Mouse (Mus musculus): ENCODE measurements around the gene Tango6. TPM values are rescaled to one million over a fixed set of nuclear protein-coding genes. Genes with fewer than 3 reads are reported as not detected.
A peak's percentile ranks its signal among the peaks of the same experiment; 100 is the strongest.

Tango6 gene
- polyA plus RNA-seq, 1 experiment from 2014 or later = 15.0 TPM

- DNase-seq (ENCODE audit: extremely low spot score, low spot score) = no peak
- WGBS = 94% methylated on average over 8 of the region's 8 CpGs
Measured at GRCm38 (mm10) chr8:106648421-106648820, 34.4 kb upstream of the Tango6 start.

GRCm38 (mm10) chr8:106651994-106652393, 30.9 kb upstream of the Tango6 start:
- H3K9me3 ChIP-seq = no peaks in the 10 kb centered on the region
- no peaks in the 10 kb centered on the region for H3K36me3 ChIP-seq (replicated peaks)
- no peak overlapping the region for H3K27ac ChIP-seq
- H3K4me3 ChIP-seq = no peak overlapping the region
- no peaks in the 10 kb centered on the region for H3K27me3 ChIP-seq (ENCODE audit: poor library complexity, severe bottlenecking)
- H3K4me1 ChIP-seq = no peaks in the 10 kb centered on the region
- no peak for DNase-seq (ENCODE audit: extremely low spot score, low spot score)
- 95% methylated on average over 3 of the region's 3 CpGs for WGBS

More at GRCm38 (mm10) chr8:106648421-106648820, 34.4 kb upstream of the Tango6 start:
- Histone ChIP-seq H3K9me3 (no peaks in the 10 kb centered on the region), H3K36me3 (replicated peaks) (no peaks in the 10 kb centered on the region), H3K27ac (no peak overlapping the region), H3K4me3 (no peak overlapping the region), H3K27me3 (ENCODE audit: poor library complexity, severe bottlenecking) (no peaks in the 10 kb centered on the region), H3K4me1 (peaks cover 12% of the 10 kb centered on the region)

- Histone ChIP-seq H3K4me1 (no peaks in the 10 kb centered on the region), H3K27me3 (ENCODE audit: poor library complexity, severe bottlenecking) (no peaks in the 10 kb centered on the region), H3K27ac (no peak overlapping the region), H3K9me3 (no peaks in the 10 kb centered on the region), H3K36me3 (replicated peaks) (no peaks in the 10 kb centered on the region), H3K4me3 (no peak overlapping the region)
- no peak for DNase-seq (ENCODE audit: extremely low spot score, low spot score)
Measured at GRCm38 (mm10) chr8:106656046-106656445, 26.8 kb upstream of the Tango6 start.

GRCm38 (mm10) chr8:106672786-106673185, 10.1 kb upstream of the Tango6 start:
- DNase-seq (ENCODE audit: extremely low spot score, low spot score) = no peak
- no peaks in the 10 kb centered on the region for H3K36me3 ChIP-seq (replicated peaks)
- H3K27me3 ChIP-seq (ENCODE audit: poor library complexity, severe bottlenecking) = no peaks in the 10 kb centered on the region
- no peak overlapping the region for H3K27ac ChIP-seq
- H3K9me3 ChIP-seq = no peaks in the 10 kb centered on the region
- H3K4me3 ChIP-seq = no peak overlapping the region
- 72% methylated on average over 2 of the region's 2 CpGs for WGBS
- H3K4me1 ChIP-seq = 0 out of 2 replicates have a peak, but pooled peaks cover 3% of the 10 kb centered on the region

- 0 out of 2 replicates have a peak, but pooled peaks cover 3% of the 10 kb centered on the region for H3K4me1 ChIP-seq
- H3K27me3 ChIP-seq (ENCODE audit: poor library complexity, severe bottlenecking) = no peaks in the 10 kb centered on the region
- no peaks in the 10 kb centered on the region for H3K9me3 ChIP-seq
- 97% methylated on average over 15 of the region's 15 CpGs for WGBS
- H3K4me3 ChIP-seq = no peak overlapping the region
- H3K36me3 ChIP-seq (replicated peaks) = no peaks in the 10 kb centered on the region
- H3K27ac ChIP-seq = no peak overlapping the region
- no peak for DNase-seq (ENCODE audit: extremely low spot score, low spot score)
Measured at GRCm38 (mm10) chr8:106674318-106674717, 8.6 kb upstream of the Tango6 start.

- Histone ChIP-seq H3K27me3 (ENCODE audit: poor library complexity, severe bottlenecking) (no peaks in the 10 kb centered on the region), H3K27ac (no peak overlapping the region), H3K4me1 (0 out of 2 replicates have a peak, but pooled peaks cover 3% of the 10 kb centered on the region), H3K36me3 (replicated peaks) (no peaks in the 10 kb centered on the region), H3K9me3 (no peaks in the 10 kb centered on the region), H3K4me3 (no peak overlapping the region)
- no peak for DNase-seq (ENCODE audit: extremely low spot score, low spot score)
- 79% methylated on average over 8 of the region's 8 CpGs for WGBS
Measured at GRCm38 (mm10) chr8:106674894-106675293, 8.0 kb upstream of the Tango6 start.

- peaks cover 17% of the 10 kb centered on the region for H3K4me1 ChIP-seq
- no peak overlapping the region for H3K4me3 ChIP-seq
- peaks cover 9% of the 10 kb centered on the region for H3K36me3 ChIP-seq (replicated peaks)
- no peak overlapping the region for H3K27ac ChIP-seq
- no peaks in the 10 kb centered on the region for H3K27me3 ChIP-seq (ENCODE audit: poor library complexity, severe bottlenecking)
- WGBS = 96% methylated on average over 4 of the region's 4 CpGs
- no peak for DNase-seq (ENCODE audit: extremely low spot score, low spot score)
- H3K9me3 ChIP-seq = no peaks in the 10 kb centered on the region
Measured at GRCm38 (mm10) chr8:106684387-106684786, 1.5 kb downstream of the Tango6 start.

- Histone ChIP-seq H3K27ac (no peak overlapping the region), H3K36me3 (replicated peaks) (peaks cover 37% of the 10 kb centered on the region), H3K4me1 (peaks cover 17% of the 10 kb centered on the region), H3K9me3 (no peaks in the 10 kb centered on the region), H3K27me3 (ENCODE audit: poor library complexity, severe bottlenecking) (no peaks in the 10 kb centered on the region), H3K4me3 (no peak overlapping the region)
- no peak for DNase-seq (ENCODE audit: extremely low spot score, low spot score)
- WGBS = 18% methylated on average over 4 of the region's 4 CpGs
Measured at GRCm38 (mm10) chr8:106687479-106687878, 4.6 kb downstream of the Tango6 start.

GRCm38 (mm10) chr8:106697748-106698248, 14.9 kb downstream of the Tango6 start:
- no peak overlapping the region for H3K27ac ChIP-seq
- WGBS = 90% methylated on average over 3 of the region's 3 CpGs
- no peaks in the 10 kb centered on the region for H3K4me1 ChIP-seq
- no peak for DNase-seq (ENCODE audit: extremely low spot score, low spot score)
- no peaks in the 10 kb centered on the region for H3K9me3 ChIP-seq
- no peak overlapping the region for H3K4me3 ChIP-seq
- H3K36me3 ChIP-seq (replicated peaks) = peaks cover 90% of the 10 kb centered on the region
- H3K27me3 ChIP-seq (ENCODE audit: poor library complexity, severe bottlenecking) = no peaks in the 10 kb centered on the region

- peaks cover 83% of the 10 kb centered on the region for H3K36me3 ChIP-seq (replicated peaks)
Measured at GRCm38 (mm10) chr8:106699588-106699987, 16.7 kb downstream of the Tango6 start.

GRCm38 (mm10) chr8:106700131-106700530, 17.3 kb downstream of the Tango6 start:
- DNase-seq (ENCODE audit: extremely low spot score, low spot score) = no peak
- 96% methylated on average over 6 of the region's 6 CpGs for WGBS
- Histone ChIP-seq H3K9me3 (no peaks in the 10 kb centered on the region), H3K4me1 (no peaks in the 10 kb centered on the region), H3K36me3 (replicated peaks) (peaks cover 84% of the 10 kb centered on the region), H3K27me3 (ENCODE audit: poor library complexity, severe bottlenecking) (no peaks in the 10 kb centered on the region), H3K4me3 (no peak overlapping the region), H3K27ac (no peak overlapping the region)

More at GRCm38 (mm10) chr8:106699588-106699987, 16.7 kb downstream of the Tango6 start:
- DNase-seq (ENCODE audit: extremely low spot score, low spot score) = peak; percentile 64
- no peaks in the 10 kb centered on the region for H3K9me3 ChIP-seq
- H3K27ac ChIP-seq = no peak overlapping the region
- H3K27me3 ChIP-seq (ENCODE audit: poor library complexity, severe bottlenecking) = no peaks in the 10 kb centered on the region
- 77% methylated on average over 5 of the region's 5 CpGs for WGBS
- no peaks in the 10 kb centered on the region for H3K4me1 ChIP-seq
- H3K4me3 ChIP-seq = no peak overlapping the region

- Histone ChIP-seq H3K9me3 (no peaks in the 10 kb centered on the region), H3K4me1 (no peaks in the 10 kb centered on the region), H3K36me3 (replicated peaks) (peaks cover 82% of the 10 kb centered on the region), H3K4me3 (no peak overlapping the region), H3K27me3 (ENCODE audit: poor library complexity, severe bottlenecking) (no peaks in the 10 kb centered on the region), H3K27ac (no peak overlapping the region)
- 95% methylated on average over 3 of the region's 3 CpGs for WGBS
- no peak for DNase-seq (ENCODE audit: extremely low spot score, low spot score)
Measured at GRCm38 (mm10) chr8:106701360-106701759, 18.5 kb downstream of the Tango6 start.

- H3K27me3 ChIP-seq (ENCODE audit: poor library complexity, severe bottlenecking) = no peaks in the 10 kb centered on the region
- H3K27ac ChIP-seq = no peak overlapping the region
- H3K4me3 ChIP-seq = no peak overlapping the region
- peaks cover 53% of the 10 kb centered on the region for H3K36me3 ChIP-seq (replicated peaks)
- no peak for DNase-seq (ENCODE audit: extremely low spot score, low spot score)
- H3K9me3 ChIP-seq = no peaks in the 10 kb centered on the region
- WGBS = 92% methylated on average over 9 of the region's 9 CpGs
- no peaks in the 10 kb centered on the region for H3K4me1 ChIP-seq
Measured at GRCm38 (mm10) chr8:106704199-106704900, 21.5 kb downstream of the Tango6 start.
